Mouse (Mus musculus) limb, embryonic 14.5 days (tissue): ENCODE data around the gene Apopt1. TPM values are rescaled to one million over a fixed set of nuclear protein-coding genes. Genes with fewer than 3 reads are reported as not detected.

Experiments
- ATAC-seq: fragments of 200-750 bp; cut with Nextera tagmentation; 2 replicates; pipeline ENCODE4 v1.8.0; 2017; ENCODE audit warnings: low read depth, moderate number of reproducible peaks, moderate TSS enrichment; ENCODE audit not compliant: low FRiP score
- DNase-seq: peaks from one replicate; pipeline ENCODE4 v3.0.0-alpha.2; 2015; ENCODE audit warnings: low spot score
- H3K27ac ChIP-seq: fragments of 300-500 bp; sonication (generic); replicated peaks from 2 replicates; pipeline ENCODE4 v1.5.1; 2014; ENCODE audit warnings: low read depth, mild to moderate bottlenecking, low read length, moderate library complexity, mixed read lengths
- H3K27me3 ChIP-seq: fragments of 300-500 bp; sonication (generic); 2 replicates; pipeline ENCODE4 v1.6.1; 2014; ENCODE audit warnings: low read length, mixed read lengths; ENCODE audit not compliant: control insufficient read depth, insufficient read depth
- H3K36me3 ChIP-seq: fragments of 300-500 bp; sonication (generic); 2 replicates; pipeline ENCODE4 v1.6.1; 2014; ENCODE audit warnings: mild to moderate bottlenecking, low read length, moderate library complexity, mixed read lengths; ENCODE audit not compliant: control insufficient read depth, insufficient read depth
- H3K4me1 ChIP-seq: fragments of 300-500 bp; sonication (generic); 2 replicates; pipeline ENCODE4 v1.6.1; 2014; ENCODE audit warnings: antibody characterized with exemption, low read length, mixed read lengths; ENCODE audit not compliant: control insufficient read depth, insufficient read depth
- H3K4me2 ChIP-seq: fragments of 300-500 bp; sonication (generic); replicated peaks from 2 replicates; pipeline ENCODE4 v1.6.1; 2014; ENCODE audit warnings: low read depth, mild to moderate bottlenecking, low read length, moderate library complexity; ENCODE audit not compliant: severe bottlenecking
- H3K4me3 ChIP-seq: fragments of 300-500 bp; sonication (generic); replicated peaks from 2 replicates; pipeline ENCODE4 v1.5.1; 2014; ENCODE audit warnings: low read length
- H3K9ac ChIP-seq: fragments of 300-500 bp; sonication (generic); 2 replicates; pipeline ENCODE4 v1.6.1; 2014; ENCODE audit warnings: mild to moderate bottlenecking, low read depth, low read length, moderate library complexity; ENCODE audit not compliant: severe bottlenecking
- H3K9me3 ChIP-seq: fragments of 300-500 bp; sonication (generic); 2 replicates; pipeline ENCODE4 v1.6.1; 2016; ENCODE audit warnings: low read length; ENCODE audit not compliant: control insufficient read depth
- POLR2A ChIP-seq: fragments of 200-500 bp; IDR thresholded peaks from 2 replicates; pipeline ENCODE4 v1.8.0; 2012; ENCODE audit warnings: inconsistent platforms, mild to moderate bottlenecking, moderate library complexity, borderline replicate concordance; ENCODE audit not compliant: insufficient read depth, insufficient read length; ENCODE audit errors: extremely low read depth
- WGBS: fragments of 180-500 bp; shearing (Covaris S2); extraction: QIAGEN DNeasy Blood & Tissue Kit; methylation state at CpG from one replicate; pipeline ENCODE4 v1.1.7; 2014; 5-methylcytosine and 5-hydroxymethylcytosine counted together
- polyA plus RNA-seq, 2 experiments: library from polyadenylated mRNA; depleted of rRNA in 1 of 2; stranded (reverse) in 1 of 2; unstranded in 1 of 2; fragments of >200 nt; fragmentation: Nextera tagmentation in 1 of 2; extraction: Ambion mirVana in 1 of 2; gene quantifications; 2 replicates each; pipeline versions ENCODE4 v1.2.1 to v1.2.3; 2012 to 2014

Apopt1 gene
- polyA plus RNA-seq, 2 experiments = 39.7 to 50.7 TPM

DNA sequence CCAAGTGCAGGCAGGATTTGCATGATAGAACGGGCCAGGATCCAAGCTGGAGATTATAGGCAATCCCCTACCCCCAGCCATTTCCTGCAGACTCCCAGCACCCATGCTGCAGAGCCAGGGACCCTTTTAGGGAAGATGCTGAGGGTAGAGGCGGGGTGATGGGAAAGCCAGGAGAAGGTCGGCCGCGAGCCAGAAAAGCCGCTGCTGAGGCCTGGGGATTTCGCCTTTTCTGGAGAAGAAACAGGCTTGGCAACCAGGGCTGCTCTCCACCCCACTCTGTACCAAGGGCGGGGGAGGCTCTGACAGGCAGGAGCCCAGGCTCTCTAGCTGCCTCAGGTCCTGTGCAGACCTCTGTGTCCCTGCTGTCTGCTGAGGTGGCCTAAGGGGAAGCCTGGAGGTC, 31.8 kb upstream of the Apopt1 start:
- Histone ChIP-seq H3K27me3 (no peaks in the 10 kb centered on the region), H3K4me1 (peaks cover 10% of the 10 kb centered on the region), H3K4me3 (no peak overlapping the region), H3K9me3 (no peaks in the 10 kb centered on the region), H3K36me3 (peaks cover 25% of the 10 kb centered on the region), H3K9ac (no peak overlapping the region), H3K4me2 (no peak overlapping the region), H3K27ac (no peak overlapping the region)
- no peak for TF ChIP-seq POLR2A
- DNase-seq = no peak
- 89% methylated on average over 8 of the region's 8 CpGs for WGBS
- no peak for ATAC-seq

DNA sequence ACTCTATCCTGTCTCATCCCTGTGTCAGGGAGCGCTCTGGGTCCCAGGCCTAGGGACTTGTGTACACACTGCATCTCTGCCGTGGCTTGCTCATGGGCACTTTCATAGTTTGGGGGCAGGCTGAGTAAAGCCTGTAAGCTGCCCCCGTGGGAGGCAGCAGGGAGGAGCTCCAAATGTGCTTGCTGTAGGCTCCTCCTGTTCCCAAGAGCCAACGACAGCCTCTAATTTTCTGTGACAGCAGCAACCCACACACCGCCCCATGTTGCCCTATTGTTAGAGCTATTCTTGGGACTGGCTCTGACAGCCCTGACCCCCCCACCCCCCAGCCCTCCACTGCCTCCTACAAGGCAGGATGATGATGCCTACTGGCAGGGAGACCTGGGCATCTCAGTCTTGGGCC, 31.1 kb upstream of the Apopt1 start:
- Histone ChIP-seq H3K9ac (no peak overlapping the region), H3K9me3 (no peaks in the 10 kb centered on the region), H3K4me3 (no peak overlapping the region), H3K4me2 (no peak overlapping the region), H3K27me3 (no peaks in the 10 kb centered on the region), H3K36me3 (peaks cover 25% of the 10 kb centered on the region), H3K4me1 (peaks cover 10% of the 10 kb centered on the region), H3K27ac (no peak overlapping the region)
- no peak for TF ChIP-seq POLR2A
- DNase-seq = no peak
- ATAC-seq = no peak
- 91% methylated on average over 5 of the region's 5 CpGs for WGBS

DNA sequence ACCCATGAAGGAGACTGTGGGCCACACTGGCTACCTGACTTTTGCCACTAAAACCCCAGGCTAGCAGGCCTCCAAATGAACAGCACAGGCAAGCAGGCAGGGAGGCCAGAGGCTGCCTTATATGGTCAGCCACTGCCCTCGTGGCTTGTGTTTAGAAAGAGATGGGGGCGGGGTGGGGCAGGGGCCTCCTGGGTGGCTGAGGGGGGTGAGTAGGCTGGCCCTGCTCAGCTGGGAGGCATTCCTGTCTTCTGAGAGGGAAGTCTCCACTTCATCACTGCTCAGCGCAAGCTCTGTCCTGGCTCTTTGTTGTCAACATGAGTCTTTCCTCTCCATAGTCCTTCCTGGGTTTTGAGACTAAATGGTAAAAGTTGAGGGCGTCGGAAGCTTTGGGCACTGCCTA, 30.3 kb upstream of the Apopt1 start:
- 75% methylated on average over 5 of the region's 5 CpGs for WGBS
- DNase-seq (no peak), ATAC-seq (no peak)
- H3K4me2 ChIP-seq = no peak overlapping the region
- H3K9ac ChIP-seq = no peak overlapping the region
- peaks cover 4% of the 10 kb centered on the region; the same call in 1 of the 2 replicates for H3K4me1 ChIP-seq
- no peak for TF ChIP-seq POLR2A
- H3K27me3 ChIP-seq = no peaks in the 10 kb centered on the region
- no peak overlapping the region for H3K4me3 ChIP-seq
- no peak overlapping the region for H3K27ac ChIP-seq
- no peaks in the 10 kb centered on the region for H3K9me3 ChIP-seq
- peaks cover 25% of the 10 kb centered on the region for H3K36me3 ChIP-seq

GRCm38 (mm10) chr12:111686390-111686789, 26.7 kb upstream of the Apopt1 start:
- H3K9me3 ChIP-seq = no peaks in the 10 kb centered on the region
- no peak overlapping the region for H3K4me3 ChIP-seq
- no peak overlapping the region for H3K27ac ChIP-seq
- ATAC-seq (no peak), DNase-seq (no peak)
- peaks cover 2% of the 10 kb centered on the region; the same call in 1 of the 2 replicates for H3K4me1 ChIP-seq
- 75% methylated on average over 4 of the region's 4 CpGs for WGBS
- H3K9ac ChIP-seq = no peak overlapping the region
- H3K4me2 ChIP-seq = no peak overlapping the region
- TF ChIP-seq POLR2A = no peak
- H3K36me3 ChIP-seq = peaks cover 16% of the 10 kb centered on the region
- H3K27me3 ChIP-seq = no peaks in the 10 kb centered on the region

DNA sequence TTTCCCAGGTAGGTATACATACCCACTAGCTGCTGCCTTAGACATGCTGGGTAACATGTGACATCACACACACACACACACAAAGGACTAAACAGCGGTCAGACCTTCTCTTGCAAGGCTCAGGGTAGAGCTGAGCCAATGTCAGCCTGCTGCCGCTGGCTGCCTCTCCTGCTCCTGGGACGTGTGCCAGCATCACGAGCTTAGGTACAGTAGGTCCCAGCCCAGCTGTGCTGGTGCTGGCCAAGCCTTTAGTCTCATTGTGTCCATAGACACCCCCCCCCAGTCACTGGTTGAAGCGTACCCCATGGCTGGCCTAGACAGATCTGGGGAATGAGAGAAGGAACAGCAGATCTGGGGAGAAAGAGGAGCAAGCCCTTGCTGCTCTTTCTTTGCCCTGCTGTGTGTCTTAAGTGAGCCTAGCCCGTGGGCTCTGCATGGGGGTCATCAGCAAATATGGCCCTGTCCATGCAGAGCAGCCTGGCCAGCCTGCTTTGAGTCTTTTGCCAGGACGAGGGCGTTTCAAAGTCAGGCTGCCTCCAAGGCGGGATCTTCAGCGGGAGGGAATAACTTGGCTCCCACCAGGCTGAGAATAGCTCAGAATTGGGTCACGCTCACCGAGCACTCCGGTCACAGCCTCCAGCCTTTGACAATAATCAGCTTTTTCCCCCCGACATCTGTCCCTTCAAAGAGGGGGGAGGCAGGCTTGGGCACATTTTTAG, 25.6 kb upstream of the Apopt1 start:
- H3K27ac ChIP-seq = 0 out of 2 replicates have a peak overlapping the region, but pooled peaks have one; percentile 8
- H3K4me1 ChIP-seq = peaks cover 3% of the 10 kb centered on the region; the same call in 1 of the 2 replicates
- no peak for TF ChIP-seq POLR2A
- no peak overlapping the region for H3K4me2 ChIP-seq
- WGBS = 42% methylated on average over 14 of the region's 14 CpGs
- peak; percentile 63 for DNase-seq
- 0 out of 2 replicates have a peak overlapping the region, but pooled peaks have one; percentile 31 for H3K9ac ChIP-seq
- no peaks in the 10 kb centered on the region for H3K9me3 ChIP-seq
- peaks cover 7% of the 10 kb centered on the region for H3K36me3 ChIP-seq
- peak; percentile 19; the same call in 1 of the 2 replicates for ATAC-seq
- no peak overlapping the region for H3K4me3 ChIP-seq
- H3K27me3 ChIP-seq = no peaks in the 10 kb centered on the region
